Mouse (Mus musculus): Measurements from ENCODE around the gene Arl3. TPM values are rescaled to one million over a fixed set of nuclear protein-coding genes. Genes with fewer than 3 reads are reported as not detected.

Gene Arl3
- 10.4 and 23.6 TPM in 2 replicates for polyA plus RNA-seq (2012; rRNA removed; ENCODE audit: low replicate concordance)

GRCm38 (mm10) chr19:46572951-46573937 is at the start of gene Arl3, which contains the start of gene Sfxn2:
TSS of gene Arl3 (minus strand) at chr19:46573198.
TSS of gene Sfxn2 (plus strand) at chr19:46573365.

GRCm38 (mm10) chr19:46598720-46599252 is 25.8 kb upstream of the Arl3 start, which contains the start of gene Wbp1l:
TSS of gene Wbp1l (plus strand) at chr19:46599084.

GRCm38 (mm10) chr19:46501401-46502068 is 71.5 kb downstream of the Arl3 start, which contains the start of gene Trim8:
TSS of gene Trim8 (plus strand) at chr19:46501702.

Other genes with a start within 250 kb of the Arl3 start
- 2.5 and 5.7 TPM in 2 replicates for gene Psd, start 246.0 kb downstream of the Arl3 start, polyA plus RNA-seq (2012; rRNA removed; ENCODE audit: low replicate concordance)
- 15.5 and 33.7 TPM in 2 replicates for gene Fbxl15, start 245.0 kb downstream of the Arl3 start, polyA plus RNA-seq (2012; rRNA removed; ENCODE audit: low replicate concordance)
- 50.5 and 53.3 TPM in 2 replicates for gene Cuedc2, start 234.5 kb downstream of the Arl3 start, polyA plus RNA-seq (2012; rRNA removed; ENCODE audit: low replicate concordance)
- 18.6 and 29.8 TPM in 2 replicates for gene Mfsd13a, start 232.1 kb downstream of the Arl3 start, polyA plus RNA-seq (2012; rRNA removed; ENCODE audit: low replicate concordance)
- 0.69 and 1.1 TPM in 2 replicates for gene 2310034G01Rik, start 222.9 kb downstream of the Arl3 start, polyA plus RNA-seq (2012; rRNA removed; ENCODE audit: low replicate concordance)
- 93.6 and 128 TPM in 2 replicates for gene Actr1a, start 177.4 kb downstream of the Arl3 start, polyA plus RNA-seq (2012; rRNA removed; ENCODE audit: low replicate concordance)
- gene Sufu, start 176.3 kb downstream of the Arl3 start, polyA plus RNA-seq (2012; rRNA removed; ENCODE audit: low replicate concordance): 18.6 and 25.1 TPM in 2 replicates
- gene Trim8, start 71.5 kb downstream of the Arl3 start, polyA plus RNA-seq (2012; rRNA removed; ENCODE audit: low replicate concordance): 34.8 and 83.0 TPM in 2 replicates
- 3.3 and 5.6 TPM in 2 replicates for gene Sfxn2, start 167 bp upstream of the Arl3 start, polyA plus RNA-seq (2012; rRNA removed; ENCODE audit: low replicate concordance)
- gene Wbp1l, start 25.9 kb upstream of the Arl3 start, polyA plus RNA-seq (2012; rRNA removed; ENCODE audit: low replicate concordance): 54.5 and 65.0 TPM in 2 replicates
- 0.53 TPM in 1 of 2 replicates, not detected in the other for gene Cyp17a1, start 100.0 kb upstream of the Arl3 start, polyA plus RNA-seq (2012; rRNA removed; ENCODE audit: low replicate concordance)
- gene Borcs7, start 116.7 kb upstream of the Arl3 start, polyA plus RNA-seq (2012; rRNA removed; ENCODE audit: low replicate concordance): 3.7 and 7.8 TPM in 2 replicates
- 3.6 and 9.7 TPM in 2 replicates for gene As3mt, start 134.3 kb upstream of the Arl3 start, polyA plus RNA-seq (2012; rRNA removed; ENCODE audit: low replicate concordance)
- gene Cnnm2, start 188.4 kb upstream of the Arl3 start, polyA plus RNA-seq (2012; rRNA removed; ENCODE audit: low replicate concordance): 24.5 and 37.9 TPM in 2 replicates